Mouse (Mus musculus): ENCODE data around the gene Bmp2k. TPM values are rescaled to one million over a fixed set of nuclear protein-coding genes. Genes with fewer than 3 reads are reported as not detected.

Gene Bmp2k
- polyA plus RNA-seq (2015; fragmentation: Nextera tagmentation; extraction: Ambion mirVana): 19.2 and 20.3 TPM in 2 replicates

- Histone ChIP-seq H3K9me3 (no peaks in the 10 kb centered on the region), H3K4me1 (replicated peaks) (peaks cover 4% of the 10 kb centered on the region; the same call in 1 of the 2 replicates), H3K4me3 (replicated peaks) (peak within 1 kb of the TSS; percentile 80), H3K27me3 (replicated peaks) (no peaks in the 10 kb centered on the region), H3K27ac (peak within 1 kb of the TSS; percentile 96), H3K9ac (peak within 1 kb of the TSS; percentile 82), H3K4me2 (replicated peaks) (peak within 1 kb of the TSS; percentile 86), H3K36me3 (no peaks in the 10 kb centered on the region)
- peak; percentile 97 for ATAC-seq
- under 1% methylated on average over 69 of the region's 78 CpGs for WGBS
Measured at GRCm38 (mm10) chr5:96997310-96997801, at the start of gene Bmp2k. Gene Bmp2k (plus strand): TSS chr5:96997689.

GRCm38 (mm10) chr5:96948856-96949527 is 48.5 kb upstream of the Bmp2k start:
- no peaks in the 10 kb centered on the region for H3K9me3 ChIP-seq
- WGBS: 80% methylated on average over 13 of the region's 13 CpGs
- no peaks in the 10 kb centered on the region for H3K27me3 ChIP-seq (replicated peaks)
- no peak overlapping the region for H3K4me3 ChIP-seq (replicated peaks)
- no peak overlapping the region for H3K27ac ChIP-seq
- H3K36me3 ChIP-seq: no peaks in the 10 kb centered on the region
- H3K4me1 ChIP-seq (replicated peaks): no peaks in the 10 kb centered on the region
- no peak overlapping the region for H3K9ac ChIP-seq
- H3K4me2 ChIP-seq (replicated peaks): no peak overlapping the region
- ATAC-seq: no peak

- Histone ChIP-seq H3K9me3 (no peaks in the 10 kb centered on the region), H3K36me3 (no peaks in the 10 kb centered on the region), H3K4me3 (replicated peaks) (no peak overlapping the region), H3K27me3 (replicated peaks) (no peaks in the 10 kb centered on the region), H3K27ac (no peak overlapping the region), H3K4me1 (replicated peaks) (no peaks in the 10 kb centered on the region), H3K4me2 (replicated peaks) (no peak overlapping the region), H3K9ac (no peak overlapping the region)
- 87% methylated on average over 13 of the region's 13 CpGs for WGBS
- peak; percentile 46; the same call in 1 of the 2 replicates for ATAC-seq
Measured at GRCm38 (mm10) chr5:96949839-96950666, 47.4 kb upstream of the Bmp2k start.

DNA sequence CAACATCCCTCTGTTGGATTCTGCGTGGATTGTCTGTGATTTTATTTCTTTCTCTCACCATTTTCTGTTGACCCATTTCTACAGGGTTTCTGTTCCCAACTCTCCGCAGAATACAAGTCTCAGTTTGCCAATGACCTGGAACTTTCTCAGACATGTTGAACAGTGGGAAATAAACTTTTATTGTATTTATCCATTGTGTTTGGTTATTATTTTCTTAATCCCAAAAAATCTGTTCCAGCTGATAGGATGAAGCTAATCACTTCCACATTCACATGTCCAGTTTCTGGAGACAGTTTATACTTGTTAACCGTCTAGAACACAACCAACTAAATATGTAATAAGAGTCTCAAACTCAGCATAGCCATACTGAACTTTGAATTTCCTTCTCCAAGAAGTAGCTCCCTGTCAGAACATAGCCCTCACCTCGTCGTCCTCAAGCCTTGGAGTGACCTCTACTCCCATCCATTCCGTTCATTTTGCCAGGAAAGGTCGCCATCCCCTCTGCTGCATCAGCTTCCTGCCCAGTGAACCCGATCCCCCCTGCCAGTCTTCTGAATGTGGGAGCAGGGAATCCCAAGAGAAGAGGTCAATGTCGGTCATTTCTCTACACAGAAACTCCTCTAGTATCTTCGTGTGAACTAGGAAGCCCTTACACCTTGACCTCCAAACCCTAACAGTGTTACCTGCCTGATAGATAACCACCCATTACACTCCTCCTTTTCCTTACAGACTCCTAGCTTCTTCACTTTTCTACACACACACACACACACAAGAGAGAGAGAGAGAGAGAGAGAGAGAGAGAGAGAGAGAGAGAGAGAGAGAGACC is 46.6 kb upstream of the Bmp2k start:
- H3K36me3 ChIP-seq: no peaks in the 10 kb centered on the region
- ATAC-seq: no peak
- no peak overlapping the region for H3K27ac ChIP-seq
- no peaks in the 10 kb centered on the region for H3K27me3 ChIP-seq (replicated peaks)
- no peak overlapping the region for H3K4me3 ChIP-seq (replicated peaks)
- WGBS: 85% methylated on average over 10 of the region's 10 CpGs
- no peaks in the 10 kb centered on the region for H3K9me3 ChIP-seq
- H3K4me2 ChIP-seq (replicated peaks): no peak overlapping the region
- H3K9ac ChIP-seq: no peak overlapping the region
- H3K4me1 ChIP-seq (replicated peaks): no peaks in the 10 kb centered on the region

DNA sequence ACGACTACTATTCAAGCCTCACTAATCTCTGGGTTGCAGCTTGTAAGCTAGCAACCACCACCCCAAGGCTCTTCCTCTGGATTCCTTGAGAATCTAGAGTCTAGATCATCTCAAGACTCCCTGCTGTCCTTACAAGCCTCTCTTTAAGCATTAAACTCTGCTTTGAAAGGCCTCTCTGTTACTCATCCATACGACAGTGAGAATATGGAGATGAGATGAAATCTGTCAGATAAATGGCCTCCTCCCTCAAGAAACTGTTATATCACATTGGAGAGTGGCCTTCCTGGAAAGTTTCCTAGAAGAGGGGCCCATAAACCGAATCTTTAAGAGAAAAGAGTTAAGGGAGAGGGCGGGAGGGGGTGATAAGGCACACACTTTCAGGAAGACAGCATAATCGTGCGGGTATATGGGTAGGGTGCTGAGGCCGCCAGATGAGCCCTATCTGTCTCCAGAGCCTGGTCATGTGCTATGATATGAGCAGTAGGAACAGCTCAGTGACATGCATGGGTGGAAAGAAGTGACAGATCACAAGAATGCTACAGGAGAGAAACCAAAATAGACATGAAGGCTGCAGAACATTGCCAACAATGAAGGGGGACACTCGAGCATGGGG is 45.9 kb upstream of the Bmp2k start:
- peak; percentile 91 for ATAC-seq
- no peak overlapping the region for H3K4me3 ChIP-seq (replicated peaks)

DNA sequence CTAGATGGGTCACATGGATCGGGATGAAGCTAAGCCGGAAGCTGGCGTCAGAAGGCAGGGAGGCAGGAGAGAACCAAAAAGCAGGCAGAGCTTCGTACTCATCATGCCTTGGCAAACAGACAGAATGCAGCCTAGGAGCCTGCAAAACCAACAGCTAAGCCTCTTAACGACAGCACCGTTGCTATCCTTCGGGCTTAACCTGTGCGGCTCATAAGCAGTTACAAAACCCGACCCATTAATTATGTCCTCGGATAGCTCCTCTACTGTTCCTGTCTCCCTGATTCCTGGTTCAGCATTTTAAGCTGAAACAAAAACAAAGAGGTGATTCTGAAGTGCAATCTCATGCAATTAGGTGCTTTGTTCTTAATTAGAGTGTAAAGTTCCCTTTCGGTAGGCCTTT is 43.4 kb upstream of the Bmp2k start:
- H3K27ac ChIP-seq: no peak overlapping the region
- no peaks in the 10 kb centered on the region for H3K9me3 ChIP-seq
- no peak overlapping the region for H3K9ac ChIP-seq
- no peak for ATAC-seq
- no peaks in the 10 kb centered on the region for H3K36me3 ChIP-seq
- H3K4me1 ChIP-seq (replicated peaks): no peaks in the 10 kb centered on the region
- no peak overlapping the region for H3K4me3 ChIP-seq (replicated peaks)
- 61% methylated on average over 11 of the region's 11 CpGs for WGBS
- H3K27me3 ChIP-seq (replicated peaks): no peaks in the 10 kb centered on the region
- H3K4me2 ChIP-seq (replicated peaks): no peak overlapping the region

More for the DNA sequence above, 45.9 kb upstream of the Bmp2k start:
- no peaks in the 10 kb centered on the region for H3K27me3 ChIP-seq (replicated peaks)
- no peaks in the 10 kb centered on the region for H3K36me3 ChIP-seq
- no peaks in the 10 kb centered on the region for H3K9me3 ChIP-seq
- no peaks in the 10 kb centered on the region for H3K4me1 ChIP-seq (replicated peaks)
- WGBS: 73% methylated on average over 8 of the region's 8 CpGs
- no peak overlapping the region for H3K9ac ChIP-seq
- no peak overlapping the region for H3K4me2 ChIP-seq (replicated peaks)
- no peak overlapping the region for H3K27ac ChIP-seq

- Histone ChIP-seq H3K4me1 (replicated peaks) (no peaks in the 10 kb centered on the region), H3K9me3 (no peaks in the 10 kb centered on the region), H3K36me3 (no peaks in the 10 kb centered on the region), H3K27me3 (replicated peaks) (no peaks in the 10 kb centered on the region), H3K4me2 (replicated peaks) (no peak overlapping the region), H3K27ac (no peak overlapping the region), H3K4me3 (replicated peaks) (no peak overlapping the region), H3K9ac (no peak overlapping the region)
- 87% methylated on average over 10 of the region's 10 CpGs for WGBS
- no peak for ATAC-seq
Measured at GRCm38 (mm10) chr5:96954466-96955027, 42.9 kb upstream of the Bmp2k start.

GRCm38 (mm10) chr5:96956926-96957325 is 40.6 kb upstream of the Bmp2k start:
- H3K9ac ChIP-seq: no peak overlapping the region
- WGBS: 62% methylated on average over 3 of the region's 3 CpGs

DNA sequence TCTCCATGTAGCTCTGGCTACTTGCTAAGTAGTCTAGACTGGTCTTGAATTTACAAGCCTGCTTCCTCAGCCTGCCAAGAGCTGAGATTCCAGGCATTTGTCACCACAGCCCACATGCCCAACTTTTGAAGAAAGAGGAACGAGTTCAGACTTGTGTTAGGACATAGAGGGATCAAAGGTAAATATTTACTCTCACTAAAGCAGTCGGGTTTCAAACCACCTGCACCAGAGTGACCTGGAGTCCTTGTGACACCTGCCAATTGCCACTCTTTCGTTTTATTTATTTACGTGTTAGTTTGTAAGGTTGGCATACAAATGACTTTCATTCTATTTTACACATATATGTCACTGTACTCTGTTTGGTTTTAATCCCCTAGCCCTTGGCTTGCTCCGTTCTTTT is 36.4 kb upstream of the Bmp2k start:
- H3K36me3 ChIP-seq: no peaks in the 10 kb centered on the region

More at GRCm38 (mm10) chr5:96956926-96957325, 40.6 kb upstream of the Bmp2k start:
- H3K4me2 ChIP-seq (replicated peaks): no peak overlapping the region
- H3K4me1 ChIP-seq (replicated peaks): no peaks in the 10 kb centered on the region
- no peaks in the 10 kb centered on the region for H3K9me3 ChIP-seq
- H3K27ac ChIP-seq: no peak overlapping the region
- no peak overlapping the region for H3K4me3 ChIP-seq (replicated peaks)
- H3K36me3 ChIP-seq: no peaks in the 10 kb centered on the region
- H3K27me3 ChIP-seq (replicated peaks): no peaks in the 10 kb centered on the region
- no peak for ATAC-seq

GRCm38 (mm10) chr5:96961852-96962251 is 35.6 kb upstream of the Bmp2k start:
- H3K4me3 ChIP-seq (replicated peaks): no peak overlapping the region
- 0 out of 2 replicates have a peak, but pooled peaks cover 3% of the 10 kb centered on the region for H3K4me1 ChIP-seq (replicated peaks)
- ATAC-seq: no peak
- H3K27ac ChIP-seq: no peak overlapping the region
- H3K9me3 ChIP-seq: no peaks in the 10 kb centered on the region
- H3K9ac ChIP-seq: no peak overlapping the region
- no peaks in the 10 kb centered on the region for H3K36me3 ChIP-seq
- H3K27me3 ChIP-seq (replicated peaks): no peaks in the 10 kb centered on the region
- no peak overlapping the region for H3K4me2 ChIP-seq (replicated peaks)

More for the DNA sequence above, 36.4 kb upstream of the Bmp2k start:
- Histone ChIP-seq H3K9ac (no peak overlapping the region), H3K4me3 (replicated peaks) (no peak overlapping the region), H3K4me2 (replicated peaks) (no peak overlapping the region), H3K4me1 (replicated peaks) (0 out of 2 replicates have a peak, but pooled peaks cover 3% of the 10 kb centered on the region), H3K27me3 (replicated peaks) (no peaks in the 10 kb centered on the region), H3K9me3 (no peaks in the 10 kb centered on the region), H3K27ac (no peak overlapping the region)
- 45% methylated on average over 5 of the region's 5 CpGs for WGBS
- ATAC-seq: no peak

GRCm38 (mm10) chr5:96962252-96962933 is 35.1 kb upstream of the Bmp2k start:
- Histone ChIP-seq H3K27me3 (replicated peaks) (no peaks in the 10 kb centered on the region), H3K4me2 (replicated peaks) (no peak overlapping the region), H3K36me3 (no peaks in the 10 kb centered on the region), H3K9me3 (no peaks in the 10 kb centered on the region), H3K27ac (no peak overlapping the region), H3K4me1 (replicated peaks) (0 out of 2 replicates have a peak, but pooled peaks cover 3% of the 10 kb centered on the region), H3K9ac (no peak overlapping the region), H3K4me3 (replicated peaks) (no peak overlapping the region)
- no peak for ATAC-seq
- WGBS: 53% methylated on average over 8 of the region's 8 CpGs
